Mouse (Mus musculus) heart, adult 18-20 months (tissue): Measurements from ENCODE around the gene Agps. TPM values are rescaled to one million over a fixed set of nuclear protein-coding genes. Genes with fewer than 3 reads are reported as not detected.

ENCODE experiments used
- total RNA-seq, 2 experiments: library from RNA; stranded (reverse); gene quantifications; 2 replicates each; pipeline ENCODE4 v1.2.3; 2021

Agps gene
- total RNA-seq, 2 experiments from 2014 or later: 32.4 to 33.7 TPM

Other genes with a start within 250 kb of the Agps start
- gene Hnrnpa3, start 172.9 kb upstream of the Agps start, total RNA-seq: 100 to 1,000 TPM; 157 to 174 TPM
- 10 to 100 TPM; 58.8 to 61.7 TPM for gene Nfe2l2, start 127.5 kb upstream of the Agps start, total RNA-seq
- 10 to 100 TPM; 11.1 to 13.7 TPM for gene Ttc30b, start 106.4 kb downstream of the Agps start, total RNA-seq
- 1 to 10 TPM; 2.0 to 2.1 TPM for gene Ttc30a2, start 146.0 kb downstream of the Agps start, total RNA-seq
- gene Ttc30a1, start 149.8 kb downstream of the Agps start, total RNA-seq: 1 to 10 TPM; 3.1 to 3.3 TPM